Mouse (Mus musculus) liver, postnatal 0 days (tissue): ENCODE measurements around the gene Luzp2. TPM values are rescaled to one million over a fixed set of nuclear protein-coding genes. Genes with fewer than 3 reads are reported as not detected.

ENCODE experiments used
- ATAC-seq: fragments of 200-750 bp; cut with Nextera tagmentation; 2 replicates; pipeline ENCODE4 v1.8.0; 2017; ENCODE audit warnings: mild to moderate bottlenecking, moderate library complexity
- DNase-seq: peaks from one replicate; pipeline ENCODE4 v3.0.0-alpha.2; 2016
- H3K27ac ChIP-seq: fragments of 300-500 bp; sonication (generic); 2 replicates; pipeline ENCODE4 v1.5.1; 2014; ENCODE audit warnings: antibody characterized with exemption, moderate library complexity, mild to moderate bottlenecking, low read depth
- H3K27me3 ChIP-seq: fragments of 300-500 bp; sonication (generic); 2 replicates; pipeline ENCODE4 v1.6.1; 2014; ENCODE audit warnings: low read length, control low read depth, mixed read lengths; ENCODE audit not compliant: insufficient read depth
- H3K36me3 ChIP-seq: fragments of 300-500 bp; sonication (generic); replicated peaks from 2 replicates; pipeline ENCODE4 v1.6.1; 2014; ENCODE audit warnings: mild to moderate bottlenecking, control low read depth, low read length, moderate library complexity, mixed read lengths; ENCODE audit not compliant: insufficient read depth
- H3K4me1 ChIP-seq: fragments of 300-500 bp; sonication (generic); 2 replicates; pipeline ENCODE4 v1.6.1; 2014; ENCODE audit warnings: antibody characterized with exemption, mild to moderate bottlenecking, control low read depth; ENCODE audit not compliant: insufficient read depth
- H3K4me2 ChIP-seq: fragments of 300-500 bp; sonication (generic); 2 replicates; pipeline ENCODE4 v1.6.1; 2014; ENCODE audit warnings: low read depth, mild to moderate bottlenecking, low read length, moderate library complexity, mixed read lengths
- H3K4me3 ChIP-seq: fragments of 300-500 bp; sonication (generic); 2 replicates; pipeline ENCODE4 v1.5.1; 2014; ENCODE audit warnings: low read depth, low read length
- H3K9ac ChIP-seq: fragments of 300-500 bp; sonication (generic); replicated peaks from 2 replicates; pipeline ENCODE4 v1.6.1; 2014; ENCODE audit warnings: mild to moderate bottlenecking, moderate library complexity
- H3K9me3 ChIP-seq: fragments of 300-500 bp; sonication (generic); 2 replicates; pipeline ENCODE4 v1.6.1; 2016; ENCODE audit warnings: mild to moderate bottlenecking, control low read depth, low read length, mixed read lengths
- CTCF ChIP-seq: sonication (generic); IDR thresholded peaks from 2 replicates; pipeline ENCODE4 v1.5.1; 2016; ENCODE audit warnings: antibody characterized with exemption, low read depth
- EP300 ChIP-seq: IDR thresholded peaks from 2 replicates; pipeline ENCODE4 v1.6.1; 2016; ENCODE audit warnings: antibody characterized with exemption, low read depth, mild to moderate bottlenecking
- WGBS: fragments of 180-500 bp; shearing (Covaris S2); extraction: QIAGEN DNeasy Blood & Tissue Kit; methylation state at CpG from one replicate; pipeline ENCODE4 v1.1.7; 2014; ENCODE audit not compliant: insufficient replicate concordance; 5-methylcytosine and 5-hydroxymethylcytosine counted together
- polyA plus RNA-seq: library from polyadenylated mRNA; unstranded; fragments of >200 nt; fragmentation: Nextera tagmentation; extraction: Ambion mirVana; gene quantifications from 2 replicates; pipeline ENCODE4 v1.2.1, GENCODE M21; 2015

Gene Luzp2
- polyA plus RNA-seq, 1 experiment from 2014 or later: not detected

DNA sequence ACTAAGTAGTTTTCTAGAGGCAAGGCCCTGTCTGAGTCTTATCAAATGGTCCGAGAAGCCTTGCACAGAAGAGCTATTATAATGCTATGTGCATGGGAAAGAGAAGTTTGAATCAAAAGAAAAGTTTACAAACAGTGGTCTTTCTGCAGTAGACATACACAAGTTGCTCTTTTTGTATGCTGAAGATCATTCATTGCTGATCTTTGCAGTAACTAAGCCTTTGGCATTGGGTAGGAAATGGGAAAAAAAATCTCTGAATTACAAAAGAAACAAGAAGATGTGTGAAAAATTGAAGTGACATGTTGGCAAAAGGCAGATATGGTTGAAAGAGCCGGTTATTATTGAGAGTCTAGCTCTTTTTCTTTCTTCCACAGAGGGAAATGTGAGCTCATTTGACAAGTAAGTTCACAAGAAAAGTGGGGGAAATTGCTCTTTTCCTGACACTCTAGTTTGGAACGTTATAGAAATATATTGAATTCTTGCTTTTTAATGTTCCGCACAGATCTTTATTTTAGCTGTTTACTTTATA is 7.6 kb downstream of the Luzp2 start:
- no peak overlapping the region for H3K4me3 ChIP-seq
- DNase-seq (no peak), ATAC-seq (no peak)
- H3K9ac ChIP-seq: no peak overlapping the region
- no peaks in the 10 kb centered on the region for H3K27me3 ChIP-seq
- H3K4me1 ChIP-seq: no peaks in the 10 kb centered on the region
- no peaks in the 10 kb centered on the region for H3K9me3 ChIP-seq
- H3K36me3 ChIP-seq: no peaks in the 10 kb centered on the region
- WGBS: 71% methylated on average over 4 of the region's 4 CpGs
- H3K27ac ChIP-seq: no peak overlapping the region
- H3K4me2 ChIP-seq: no peak overlapping the region
- TF ChIP-seq EP300 (no peak), CTCF (no peak)

DNA sequence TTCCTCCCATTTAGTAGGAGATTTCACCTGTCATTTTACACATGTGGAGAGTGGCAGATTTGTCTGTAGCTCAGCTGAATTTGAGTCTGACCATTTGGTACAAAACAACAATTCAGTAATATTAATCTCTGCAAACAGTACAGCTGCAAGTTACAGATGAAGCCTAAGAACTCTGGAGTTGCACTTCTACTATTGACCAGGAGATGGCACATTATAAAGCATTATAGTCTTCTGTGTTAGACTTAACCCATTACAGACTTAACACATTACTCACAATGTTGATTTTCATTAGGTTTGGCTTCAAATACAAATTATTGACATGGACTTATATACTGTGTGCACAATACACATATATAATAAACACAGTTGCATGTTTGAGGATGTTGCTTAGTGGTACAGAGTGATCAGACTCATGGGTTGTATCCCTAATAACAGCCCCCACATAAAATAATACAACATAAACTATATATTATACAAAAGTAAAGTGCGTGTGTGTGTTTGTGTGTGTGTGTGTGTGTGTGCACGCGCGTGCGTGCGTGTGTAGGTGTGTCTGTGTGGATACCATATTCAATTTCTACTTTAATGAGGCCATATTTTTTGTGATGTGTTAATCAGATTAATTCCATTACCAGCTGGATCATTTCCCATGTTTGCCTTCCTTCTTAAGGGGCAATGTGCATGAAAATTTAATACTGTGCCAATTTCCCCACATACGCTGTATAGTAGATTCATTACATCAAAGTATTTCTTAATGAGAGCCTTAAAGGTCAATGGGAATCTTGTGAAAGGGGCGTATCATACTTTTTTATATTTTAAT is 10.8 kb downstream of the Luzp2 start:
- TF ChIP-seq EP300 (no peak), CTCF (peak; percentile 30)
- 78% methylated on average over 8 of the region's 8 CpGs for whole genome bisulfite sequencing
- no peak overlapping the region for H3K9ac ChIP-seq
- no peaks in the 10 kb centered on the region for H3K27me3 ChIP-seq
- H3K4me1 ChIP-seq: no peaks in the 10 kb centered on the region
- no peaks in the 10 kb centered on the region for H3K9me3 ChIP-seq
- ATAC-seq: no peak
- H3K36me3 ChIP-seq: no peaks in the 10 kb centered on the region
- H3K27ac ChIP-seq: no peak overlapping the region
- no peak overlapping the region for H3K4me2 ChIP-seq
- DNase-seq: no peak
- H3K4me3 ChIP-seq: no peak overlapping the region

- H3K9me3 ChIP-seq: no peaks in the 10 kb centered on the region
- ATAC-seq (no peak), DNase-seq (no peak)
- no peaks in the 10 kb centered on the region for H3K4me1 ChIP-seq
- no peak overlapping the region for H3K9ac ChIP-seq
- no peak overlapping the region for H3K27ac ChIP-seq
- no peaks in the 10 kb centered on the region for H3K36me3 ChIP-seq
- no peak overlapping the region for H3K4me2 ChIP-seq
- H3K27me3 ChIP-seq: no peaks in the 10 kb centered on the region
- no peak overlapping the region for H3K4me3 ChIP-seq
- 83% methylated on average over 2 of the region's 2 CpGs for WGBS
- no peak for TF ChIP-seq CTCF
- no peak for TF ChIP-seq EP300
These were observed 11.4 kb downstream of the Luzp2 start for GRCm38 (mm10) chr7:54846692-54847020.

DNA sequence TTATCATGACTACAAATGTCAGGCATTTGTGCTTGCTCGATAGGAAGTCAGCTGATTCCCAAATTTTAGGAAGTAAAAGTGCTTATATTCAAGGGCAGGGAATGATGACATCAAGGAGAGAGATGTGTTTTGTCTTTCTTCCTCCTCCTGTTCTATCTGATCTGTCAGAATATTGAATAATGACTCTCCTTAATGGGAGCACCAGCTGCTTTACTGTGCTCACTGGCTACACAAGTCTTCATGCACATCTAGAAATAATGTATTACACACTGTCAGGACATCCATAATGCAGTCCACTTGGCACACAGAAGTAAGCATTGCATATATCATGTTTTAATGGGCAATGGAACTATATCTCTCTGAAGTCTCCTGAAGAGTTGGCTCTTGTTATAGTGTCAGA is 17.6 kb downstream of the Luzp2 start:
- DNase-seq (no peak), ATAC-seq (no peak)
- Histone ChIP-seq H3K9ac (no peak overlapping the region), H3K4me2 (no peak overlapping the region), H3K9me3 (no peaks in the 10 kb centered on the region), H3K4me3 (no peak overlapping the region), H3K27me3 (no peaks in the 10 kb centered on the region), H3K4me1 (no peaks in the 10 kb centered on the region), H3K27ac (no peak overlapping the region), H3K36me3 (no peaks in the 10 kb centered on the region)
- no peak for TF ChIP-seq CTCF
- no peak for TF ChIP-seq EP300
- WGBS: 54% methylated on average over 1 of the region's 1 CpGs

DNA sequence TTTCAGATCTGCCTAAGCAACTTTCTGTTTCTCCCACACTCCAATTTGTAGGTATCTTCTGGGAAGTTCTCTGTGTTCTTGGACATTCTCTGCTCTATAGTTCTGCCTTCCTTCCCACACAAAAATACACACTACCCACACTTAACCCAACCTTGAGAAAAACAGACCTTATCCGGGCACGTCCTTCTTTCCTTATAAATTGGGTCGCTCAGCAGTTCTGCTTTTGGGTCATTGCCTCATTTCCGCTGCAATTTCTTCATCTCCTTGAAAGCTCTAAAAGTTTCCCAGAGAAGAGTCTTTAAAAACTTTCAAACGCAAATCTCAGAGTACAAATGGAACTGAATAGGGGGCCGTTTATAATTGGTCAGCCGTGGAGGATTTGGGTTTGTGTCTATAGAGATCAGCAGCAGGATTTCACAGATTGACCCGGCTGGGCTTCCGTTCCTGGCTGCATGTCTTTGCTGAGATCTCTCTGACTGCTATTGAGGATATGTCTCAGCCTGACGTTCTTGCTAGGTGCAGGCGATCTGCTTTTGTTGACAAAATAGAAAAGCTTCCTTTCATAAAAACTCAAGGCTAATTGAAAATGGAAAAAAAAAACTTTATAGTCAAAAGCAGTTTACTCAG is 26.0 kb downstream of the Luzp2 start:
- H3K9ac ChIP-seq: no peak overlapping the region
- H3K27ac ChIP-seq: no peak overlapping the region
- H3K36me3 ChIP-seq: no peaks in the 10 kb centered on the region
- TF ChIP-seq CTCF (no peak), EP300 (no peak)
- no peak for DNase-seq
- no peak overlapping the region for H3K4me3 ChIP-seq
- no peaks in the 10 kb centered on the region for H3K4me1 ChIP-seq
- H3K27me3 ChIP-seq: no peaks in the 10 kb centered on the region
- WGBS: 77% methylated on average over 11 of the region's 11 CpGs
- H3K9me3 ChIP-seq: no peaks in the 10 kb centered on the region
- H3K4me2 ChIP-seq: no peak overlapping the region
- ATAC-seq: no peak

DNA sequence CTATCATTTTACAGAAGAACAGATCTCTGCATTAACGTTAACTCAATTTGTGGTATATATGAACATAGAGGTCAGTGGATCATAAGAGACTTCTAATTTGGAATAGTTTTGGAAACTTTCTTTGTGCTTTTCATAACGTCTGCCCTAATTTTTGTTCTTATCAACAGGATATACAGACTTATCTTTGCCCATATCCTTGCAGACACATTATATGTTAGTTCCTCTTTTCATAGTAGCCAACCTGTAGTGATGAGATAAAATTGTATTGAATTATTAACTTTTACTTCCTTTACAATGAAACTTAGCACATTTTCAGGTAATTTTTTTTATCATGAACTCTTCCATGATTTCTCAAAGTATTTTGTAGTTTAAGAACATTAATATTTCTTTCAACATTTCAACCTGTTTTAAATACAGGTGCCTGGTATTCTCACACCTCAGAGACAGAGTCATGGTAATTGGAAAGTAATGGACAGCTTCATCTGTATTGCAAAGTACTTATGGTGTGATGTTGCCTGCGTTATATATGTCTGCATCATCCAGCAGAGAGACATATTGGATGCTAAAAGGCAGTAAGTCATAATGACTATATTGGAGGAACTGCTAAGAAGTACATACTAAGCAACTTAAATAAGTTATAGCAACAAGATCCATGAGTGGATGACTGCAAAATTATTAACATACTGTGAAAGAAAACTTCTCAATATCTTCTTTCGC is 43.8 kb downstream of the Luzp2 start:
- H3K27ac ChIP-seq: no peak overlapping the region
- no peaks in the 10 kb centered on the region for H3K4me1 ChIP-seq
- H3K27me3 ChIP-seq: no peaks in the 10 kb centered on the region
- H3K4me2 ChIP-seq: no peak overlapping the region
- TF ChIP-seq CTCF: no peak
- TF ChIP-seq EP300: peak; percentile 44
- no peak overlapping the region for H3K9ac ChIP-seq
- ATAC-seq (no peak), DNase-seq (no peak)
- no peak overlapping the region for H3K4me3 ChIP-seq
- no peaks in the 10 kb centered on the region for H3K9me3 ChIP-seq
- WGBS: 54% methylated on average over 4 of the region's 4 CpGs
- no peaks in the 10 kb centered on the region for H3K36me3 ChIP-seq
